Mouse (Mus musculus): ENCODE results near the gene Rarres2. TPM values are rescaled to one million over a fixed set of nuclear protein-coding genes. Genes with fewer than 3 reads are reported as not detected.

Rarres2 gene
- polyA plus RNA-seq, 1 experiment, result 28.8 TPM

DNA sequence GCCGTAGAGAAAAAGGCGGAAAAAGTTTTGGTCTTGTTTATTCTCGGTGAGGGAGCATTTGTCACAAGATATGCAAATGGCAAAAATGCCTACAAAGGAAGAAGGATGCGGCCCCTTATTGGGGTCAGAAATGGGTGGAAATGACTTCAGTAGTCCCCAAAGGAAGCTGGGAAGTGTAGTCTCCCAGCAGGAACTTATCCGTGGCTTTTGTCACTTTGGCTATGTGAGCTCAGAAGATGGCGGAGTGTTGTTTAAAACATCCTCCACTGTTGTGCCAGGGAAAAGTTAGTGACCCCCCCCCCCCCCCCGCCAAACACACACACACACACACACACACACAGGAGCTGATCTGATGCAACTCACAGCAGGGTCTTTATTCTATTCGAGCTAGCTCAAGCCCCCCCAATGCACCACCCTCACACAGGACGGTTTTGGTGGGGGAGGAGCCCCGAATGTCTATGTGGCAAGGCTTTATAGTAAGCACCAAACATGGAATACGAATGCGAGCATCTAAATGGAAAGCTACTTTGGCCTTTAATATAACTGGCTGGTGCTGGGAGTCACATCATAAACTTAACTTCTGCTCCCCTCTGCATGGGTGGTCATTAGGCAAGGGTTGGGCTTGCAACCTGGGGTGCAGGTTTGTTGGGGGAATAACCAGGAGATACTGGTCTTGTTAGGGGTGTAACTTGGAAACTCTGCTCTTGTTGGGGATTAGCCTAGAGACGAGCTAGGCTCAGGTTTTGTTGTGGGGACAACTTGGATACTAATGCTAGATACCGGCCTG, 17.3 kb downstream of the Rarres2 start:
- Histone ChIP-seq H3K27me3 (ENCODE audit: control insufficient read depth, insufficient read depth, low read length) (no peaks in the 10 kb centered on the region), H3K4me3 (ENCODE audit: control insufficient read depth, insufficient read depth, low read length) (peak overlapping the region; percentile 52), H3K4me1 (replicated peaks; ENCODE audit: control insufficient read depth, insufficient read depth, low read length) (peaks cover 11% of the 10 kb centered on the region), H3K36me3 (ENCODE audit: control insufficient read depth, insufficient read depth, low read length) (no peaks in the 10 kb centered on the region), H3K27ac (ENCODE audit: control insufficient read depth, insufficient read depth, low read length) (peak overlapping the region; percentile 79)
- 34% methylated on average over 14 of the region's 14 CpGs for WGBS
- DNase-seq, result no peak
- no peak for TF ChIP-seq CTCF (IDR thresholded peaks at IDR 0.05; ENCODE audit: borderline replicate concordance, control insufficient read depth, extremely low read depth, insufficient read depth, low read length, poor library complexity)
- TF ChIP-seq POLR2A (IDR thresholded peaks at IDR 0.05; ENCODE audit: control insufficient read depth, extremely low read depth, insufficient read depth, low read length, poor library complexity), result no peak

DNA sequence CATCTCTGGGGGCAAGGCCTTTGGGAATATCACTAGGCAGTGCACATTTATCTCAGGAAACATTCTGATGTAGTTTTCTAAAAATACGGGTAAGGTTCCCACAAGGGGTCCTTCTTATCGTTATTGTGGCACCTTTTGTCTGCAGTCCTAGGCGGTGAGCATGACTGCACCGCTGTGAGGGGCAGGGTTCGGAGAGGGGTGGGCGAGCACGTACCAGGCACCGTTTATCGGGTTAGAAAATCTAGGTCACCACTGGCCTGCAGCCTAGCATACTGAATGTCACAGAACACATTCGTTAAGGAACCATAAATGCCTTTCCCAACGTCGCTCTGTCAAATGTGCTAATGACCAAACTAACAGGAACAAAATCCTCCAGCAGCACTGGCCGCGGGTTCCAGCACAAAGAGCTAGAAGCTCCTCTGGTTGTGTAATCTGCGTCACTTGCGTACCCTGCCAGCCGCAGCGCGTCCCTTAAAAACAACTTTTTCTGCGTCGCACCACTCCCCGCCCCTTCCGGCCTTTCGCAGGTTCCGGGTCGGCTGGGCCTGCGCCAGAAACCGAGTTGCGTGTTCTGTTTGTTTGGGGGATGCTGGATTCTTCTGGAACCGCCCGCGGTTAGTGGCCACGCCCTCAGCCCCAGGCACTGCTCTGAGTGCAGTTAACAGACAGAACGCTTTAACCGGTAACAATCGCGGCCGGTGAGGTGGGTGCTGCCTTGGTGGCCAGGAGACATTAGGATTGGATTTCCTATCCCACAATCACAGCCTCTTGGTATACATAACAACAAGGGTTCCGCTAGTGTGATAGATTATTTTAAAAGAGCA, 18.1 kb downstream of the Rarres2 start, which contains the start of gene Lrrc61:
TSS of gene Lrrc61 (plus strand) at position 517 of the 824 bp plus-strand sequence.
- no peaks in the 10 kb centered on the region for H3K27me3 ChIP-seq (ENCODE audit: control insufficient read depth, insufficient read depth, low read length)
- WGBS, result 1% methylated on average over 39 of the region's 39 CpGs
- peak; percentile 80 for TF ChIP-seq POLR2A (IDR thresholded peaks at IDR 0.05; ENCODE audit: control insufficient read depth, extremely low read depth, insufficient read depth, low read length, poor library complexity)
- TF ChIP-seq CTCF (IDR thresholded peaks at IDR 0.05; ENCODE audit: borderline replicate concordance, control insufficient read depth, extremely low read depth, insufficient read depth, low read length, poor library complexity), result 0 out of 2 replicates have a peak, but pooled peaks have one; percentile 36
- no peaks in the 10 kb centered on the region for H3K36me3 ChIP-seq (ENCODE audit: control insufficient read depth, insufficient read depth, low read length)
- DNase-seq, result peak; percentile 85
- peak within 1 kb of the TSS; percentile 79 for H3K27ac ChIP-seq (ENCODE audit: control insufficient read depth, insufficient read depth, low read length)
- peak within 1 kb of the TSS; percentile 52 for H3K4me3 ChIP-seq (ENCODE audit: control insufficient read depth, insufficient read depth, low read length)
- H3K4me1 ChIP-seq (replicated peaks; ENCODE audit: control insufficient read depth, insufficient read depth, low read length), result peaks cover 11% of the 10 kb centered on the region

GRCm38 (mm10) chr6:48553819-48554218, 18.8 kb downstream of the Rarres2 start:
- Histone ChIP-seq H3K27me3 (ENCODE audit: control insufficient read depth, insufficient read depth, low read length) (no peaks in the 10 kb centered on the region), H3K4me1 (replicated peaks; ENCODE audit: control insufficient read depth, insufficient read depth, low read length) (peaks cover 11% of the 10 kb centered on the region), H3K36me3 (ENCODE audit: control insufficient read depth, insufficient read depth, low read length) (no peaks in the 10 kb centered on the region), H3K27ac (ENCODE audit: control insufficient read depth, insufficient read depth, low read length) (peak overlapping the region; percentile 79; the same call in 1 of the 2 replicates), H3K4me3 (ENCODE audit: control insufficient read depth, insufficient read depth, low read length) (no peak overlapping the region)
- DNase-seq, result no peak
- TF ChIP-seq CTCF (IDR thresholded peaks at IDR 0.05; ENCODE audit: borderline replicate concordance, control insufficient read depth, extremely low read depth, insufficient read depth, low read length, poor library complexity) (no peak), POLR2A (IDR thresholded peaks at IDR 0.05; ENCODE audit: control insufficient read depth, extremely low read depth, insufficient read depth, low read length, poor library complexity) (no peak)
- 98% methylated on average over 4 of the region's 4 CpGs for WGBS

GRCm38 (mm10) chr6:48552918-48553317, 19.7 kb downstream of the Rarres2 start:
- H3K4me1 ChIP-seq (replicated peaks; ENCODE audit: control insufficient read depth, insufficient read depth, low read length), result peaks cover 11% of the 10 kb centered on the region
- no peak for TF ChIP-seq CTCF (IDR thresholded peaks at IDR 0.05; ENCODE audit: borderline replicate concordance, control insufficient read depth, extremely low read depth, insufficient read depth, low read length, poor library complexity)
- TF ChIP-seq POLR2A (IDR thresholded peaks at IDR 0.05; ENCODE audit: control insufficient read depth, extremely low read depth, insufficient read depth, low read length, poor library complexity), result no peak
- H3K27me3 ChIP-seq (ENCODE audit: control insufficient read depth, insufficient read depth, low read length), result no peaks in the 10 kb centered on the region
- H3K27ac ChIP-seq (ENCODE audit: control insufficient read depth, insufficient read depth, low read length), result no peak overlapping the region
- H3K4me3 ChIP-seq (ENCODE audit: control insufficient read depth, insufficient read depth, low read length), result no peak overlapping the region
- DNase-seq, result peak; percentile 63
- H3K36me3 ChIP-seq (ENCODE audit: control insufficient read depth, insufficient read depth, low read length), result no peaks in the 10 kb centered on the region
- 78% methylated on average over 4 of the region's 4 CpGs for whole genome bisulfite sequencing

- H3K27me3 ChIP-seq (ENCODE audit: control insufficient read depth, insufficient read depth, low read length), result no peaks in the 10 kb centered on the region
- no peak overlapping the region for H3K27ac ChIP-seq (ENCODE audit: control insufficient read depth, insufficient read depth, low read length)
- TF ChIP-seq POLR2A (IDR thresholded peaks at IDR 0.05; ENCODE audit: control insufficient read depth, extremely low read depth, insufficient read depth, low read length, poor library complexity), result no peak
- TF ChIP-seq CTCF (IDR thresholded peaks at IDR 0.05; ENCODE audit: borderline replicate concordance, control insufficient read depth, extremely low read depth, insufficient read depth, low read length, poor library complexity), result no peak
- WGBS, result 95% methylated on average over 6 of the region's 6 CpGs
- DNase-seq, result no peak
- no peaks in the 10 kb centered on the region for H3K4me1 ChIP-seq (replicated peaks; ENCODE audit: control insufficient read depth, insufficient read depth, low read length)
- no peaks in the 10 kb centered on the region for H3K36me3 ChIP-seq (ENCODE audit: control insufficient read depth, insufficient read depth, low read length)
- no peak overlapping the region for H3K4me3 ChIP-seq (ENCODE audit: control insufficient read depth, insufficient read depth, low read length)
Measured at GRCm38 (mm10) chr6:48548314-48548713, 24.3 kb downstream of the Rarres2 start.

DNA sequence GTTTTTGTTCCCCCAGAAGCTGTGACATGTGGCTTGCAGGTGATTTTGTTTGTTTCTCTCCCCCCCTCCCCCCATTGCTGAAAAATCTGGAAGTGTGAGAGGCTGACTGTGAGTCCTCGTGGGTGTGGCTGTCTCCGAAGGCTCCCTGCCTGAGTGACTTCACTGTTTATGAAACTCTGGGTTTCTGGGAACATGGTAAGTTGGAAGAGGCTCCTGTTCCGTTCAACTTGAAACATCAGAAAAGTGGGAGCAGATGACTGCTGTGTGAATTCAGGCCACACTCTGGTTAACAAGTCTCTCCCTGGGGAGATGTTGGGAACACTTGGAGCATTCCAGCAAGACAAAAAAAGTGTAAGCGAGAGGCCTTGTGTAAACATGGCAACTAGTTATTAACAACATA, 25.7 kb downstream of the Rarres2 start:
- 89% methylated on average over 4 of the region's 4 CpGs for WGBS
- Histone ChIP-seq H3K27me3 (ENCODE audit: control insufficient read depth, insufficient read depth, low read length) (no peaks in the 10 kb centered on the region), H3K27ac (ENCODE audit: control insufficient read depth, insufficient read depth, low read length) (no peak overlapping the region), H3K36me3 (ENCODE audit: control insufficient read depth, insufficient read depth, low read length) (no peaks in the 10 kb centered on the region), H3K4me1 (replicated peaks; ENCODE audit: control insufficient read depth, insufficient read depth, low read length) (no peaks in the 10 kb centered on the region), H3K4me3 (ENCODE audit: control insufficient read depth, insufficient read depth, low read length) (no peak overlapping the region)
- DNase-seq, result no peak
- TF ChIP-seq POLR2A (IDR thresholded peaks at IDR 0.05; ENCODE audit: control insufficient read depth, extremely low read depth, insufficient read depth, low read length, poor library complexity) (no peak), CTCF (IDR thresholded peaks at IDR 0.05; ENCODE audit: borderline replicate concordance, control insufficient read depth, extremely low read depth, insufficient read depth, low read length, poor library complexity) (no peak)
